Mouse (Mus musculus) limb, embryonic 12.5 days (tissue): ENCODE results near the gene Ddx31. TPM values are rescaled to one million over a fixed set of nuclear protein-coding genes. Genes with fewer than 3 reads are reported as not detected.
A peak's percentile ranks its signal among the peaks of the same experiment; 100 is the strongest.

Experiments
- ATAC-seq: fragments of 200-750 bp; cut with Nextera tagmentation; 2 replicates; pipeline ENCODE4 v1.8.0; 2017; ENCODE audit warnings: low read depth, moderate TSS enrichment; ENCODE audit not compliant: insufficient number of reproducible peaks, insufficient read depth, low FRiP score, low TSS enrichment
- H3K27ac ChIP-seq: fragments of 300-500 bp; sonication (generic); 2 replicates; pipeline ENCODE4 v1.5.1; 2016; ENCODE audit warnings: mild to moderate bottlenecking, moderate library complexity
- H3K27me3 ChIP-seq: fragments of 300-500 bp; sonication (generic); 2 replicates; pipeline ENCODE4 v1.6.1; 2016; ENCODE audit warnings: mild to moderate bottlenecking, moderate library complexity
- H3K36me3 ChIP-seq: fragments of 300-500 bp; sonication (generic); 2 replicates; pipeline ENCODE4 v1.6.1; 2016; ENCODE audit warnings: mild to moderate bottlenecking, moderate library complexity
- H3K4me1 ChIP-seq: fragments of 300-500 bp; sonication (generic); replicated peaks from 2 replicates; pipeline ENCODE4 v1.6.1; 2016
- H3K4me2 ChIP-seq: fragments of 300-500 bp; sonication (generic); 2 replicates; pipeline ENCODE4 v1.6.1; 2016; ENCODE audit warnings: mild to moderate bottlenecking, moderate library complexity
- H3K4me3 ChIP-seq: fragments of 300-500 bp; sonication (generic); replicated peaks from 2 replicates; pipeline ENCODE4 v1.5.1; 2016; ENCODE audit warnings: mild to moderate bottlenecking
- H3K9ac ChIP-seq: fragments of 300-500 bp; sonication (generic); replicated peaks from 2 replicates; pipeline ENCODE4 v1.6.1; 2016; ENCODE audit warnings: mild to moderate bottlenecking, moderate library complexity
- H3K9me3 ChIP-seq: fragments of 300-500 bp; sonication (generic); 2 replicates; pipeline ENCODE4 v1.6.1; 2016; ENCODE audit warnings: mild to moderate bottlenecking, moderate library complexity
- WGBS: fragments of 180-500 bp; shearing (Covaris S2); methylation state at CpG from one replicate; pipeline ENCODE4 v1.1.7; 2016; 5-methylcytosine and 5-hydroxymethylcytosine counted together
- polyA plus RNA-seq: library from polyadenylated mRNA; unstranded; fragments of >200 nt; fragmentation: Nextera tagmentation; extraction: Ambion mirVana; gene quantifications from 2 replicates; pipeline ENCODE4 v1.2.1, GENCODE M21; 2016

The Ddx31 gene
- polyA plus RNA-seq, 1 experiment from 2014 or later, result 18.5 TPM

DNA sequence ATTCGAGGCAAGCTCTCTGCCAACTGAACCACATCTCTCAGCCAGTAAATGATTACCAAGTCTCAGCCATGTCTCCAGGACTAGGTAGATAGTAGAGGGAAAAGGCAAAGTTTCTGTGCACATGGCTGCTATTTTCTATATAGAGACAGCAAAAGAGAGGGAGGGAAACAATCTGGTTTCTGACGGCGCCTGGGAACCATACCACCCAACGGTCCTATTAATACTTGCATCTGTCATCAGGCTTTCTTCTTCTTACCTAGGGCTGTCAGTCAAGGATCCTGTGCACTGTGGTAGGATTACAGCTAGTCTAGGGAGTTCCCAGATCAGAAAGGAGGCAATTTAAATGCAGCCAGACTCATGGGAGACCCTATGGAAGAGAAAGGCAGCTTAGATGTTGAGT, 21.3 kb upstream of the Ddx31 start:
- no peak overlapping the region for H3K4me2 ChIP-seq
- H3K9me3 ChIP-seq, result no peaks in the 10 kb centered on the region
- ATAC-seq, result no peak
- no peaks in the 10 kb centered on the region for H3K4me1 ChIP-seq
- peaks cover 4% of the 10 kb centered on the region; the same call in 1 of the 2 replicates for H3K27me3 ChIP-seq
- peaks cover 18% of the 10 kb centered on the region for H3K36me3 ChIP-seq
- H3K4me3 ChIP-seq, result no peak overlapping the region
- no peak overlapping the region for H3K27ac ChIP-seq
- no peak overlapping the region for H3K9ac ChIP-seq
- 81% methylated on average over 4 of the region's 4 CpGs for WGBS

DNA sequence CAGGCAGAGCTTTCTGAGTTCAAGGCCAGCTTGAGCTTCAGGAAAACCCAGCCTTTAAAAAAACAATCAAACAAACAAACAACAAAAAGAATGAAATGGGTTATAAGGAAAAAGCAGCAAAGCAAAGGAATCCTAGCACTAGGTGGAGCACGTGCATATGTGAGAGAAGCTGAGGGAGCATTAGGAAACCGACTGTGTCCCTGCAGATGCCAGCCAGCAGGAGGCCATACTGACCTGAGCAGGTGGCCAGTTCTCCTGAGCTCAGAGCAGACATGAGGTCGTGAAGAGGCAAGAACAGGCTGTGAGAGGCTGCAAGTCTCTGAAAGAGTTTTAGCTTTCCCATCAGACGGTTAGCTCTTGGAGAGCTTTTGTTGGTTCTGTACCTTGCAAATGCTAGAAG, 10.9 kb upstream of the Ddx31 start:
- no peaks in the 10 kb centered on the region for H3K27me3 ChIP-seq
- H3K4me3 ChIP-seq, result no peak overlapping the region
- H3K4me2 ChIP-seq, result no peak overlapping the region
- ATAC-seq, result no peak
- no peaks in the 10 kb centered on the region for H3K9me3 ChIP-seq
- 40% methylated on average over 4 of the region's 4 CpGs for WGBS
- no peak overlapping the region for H3K9ac ChIP-seq
- H3K36me3 ChIP-seq, result peaks cover 98% of the 10 kb centered on the region
- no peaks in the 10 kb centered on the region for H3K4me1 ChIP-seq
- H3K27ac ChIP-seq, result no peak overlapping the region

DNA sequence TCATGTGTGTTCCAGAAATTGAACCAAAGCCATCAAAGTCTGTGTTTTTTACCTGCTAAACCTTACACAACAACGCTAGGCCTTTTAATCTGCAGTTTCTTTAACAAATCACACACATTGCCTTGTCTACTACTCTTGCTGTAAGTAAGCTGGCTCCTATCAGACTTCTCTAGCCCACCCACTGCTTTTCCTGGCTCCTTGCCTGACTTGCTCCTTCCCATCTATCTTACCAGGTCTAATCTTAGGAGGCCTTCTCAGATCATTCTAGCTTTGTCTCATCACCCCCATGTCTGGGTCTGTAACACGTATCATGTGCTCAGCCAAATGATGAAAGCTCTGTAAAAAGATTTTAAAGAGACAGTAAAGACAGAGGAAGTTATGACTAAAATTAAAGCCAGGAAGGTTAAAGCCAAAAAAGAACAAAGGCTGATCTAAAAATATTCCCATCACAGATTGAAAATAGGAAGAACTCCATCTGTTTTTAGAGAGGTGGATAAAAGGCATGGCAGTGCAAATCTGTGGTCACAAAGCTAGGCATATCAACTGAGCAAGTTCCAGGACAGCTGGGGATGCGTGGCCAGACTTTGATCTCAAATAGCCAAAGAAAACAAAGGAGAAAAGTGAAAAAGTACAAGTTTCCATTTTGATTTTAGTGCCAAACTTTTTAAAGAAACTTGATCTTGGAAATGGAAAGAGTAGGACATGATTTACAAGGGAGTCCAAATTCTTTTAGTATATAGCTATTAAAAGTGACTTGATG, 3.8 kb upstream of the Ddx31 start:
- H3K4me1 ChIP-seq, result peaks cover 22% of the 10 kb centered on the region
- H3K36me3 ChIP-seq, result peaks cover 46% of the 10 kb centered on the region
- 81% methylated on average over 3 of the region's 3 CpGs for WGBS
- H3K4me2 ChIP-seq, result no peak overlapping the region
- H3K9me3 ChIP-seq, result no peaks in the 10 kb centered on the region
- no peak overlapping the region for H3K9ac ChIP-seq
- no peak overlapping the region for H3K4me3 ChIP-seq
- H3K27ac ChIP-seq, result no peak overlapping the region
- H3K27me3 ChIP-seq, result no peaks in the 10 kb centered on the region
- no peak for ATAC-seq

DNA sequence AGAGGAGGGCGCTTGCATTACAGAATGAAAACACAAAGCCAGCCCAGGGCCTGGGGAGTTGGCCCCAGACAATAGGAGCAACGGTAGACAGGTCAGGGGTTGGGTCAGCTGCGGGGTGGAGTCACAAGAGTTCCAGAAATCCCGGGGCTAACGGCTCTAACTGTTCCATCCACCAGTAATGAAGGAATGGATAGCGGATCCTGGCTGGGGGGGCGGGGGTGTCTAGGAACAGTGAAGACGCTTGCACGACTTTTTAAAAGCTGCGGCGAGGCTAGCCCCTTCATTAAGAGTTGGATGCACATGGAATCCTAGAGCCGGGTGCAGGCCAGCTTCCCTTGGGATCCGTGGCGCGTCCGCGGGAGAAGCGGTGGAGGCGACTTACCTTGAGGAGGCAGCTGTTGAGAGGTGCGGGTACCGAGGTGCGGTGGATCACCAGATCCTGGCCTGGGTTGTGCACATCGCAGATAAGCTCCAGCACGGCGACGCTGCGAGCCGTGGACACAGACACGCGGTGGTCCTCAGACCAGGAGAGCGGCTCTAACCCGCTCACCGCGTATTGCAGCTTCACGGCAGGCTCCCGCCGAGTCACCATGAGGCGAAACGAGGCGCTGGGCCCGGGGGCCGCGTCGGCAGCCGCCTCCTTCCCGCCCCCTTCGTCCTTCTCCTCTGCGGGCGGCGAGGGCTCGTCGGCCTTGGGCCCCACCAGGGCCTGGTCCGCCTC, 545 bp upstream of the Ddx31 start:
- Histone ChIP-seq H3K4me2 (peak overlapping the region; percentile 93), H3K4me1 (peaks cover 32% of the 10 kb centered on the region), H3K9me3 (no peaks in the 10 kb centered on the region), H3K27me3 (no peaks in the 10 kb centered on the region), H3K4me3 (peak overlapping the region; percentile 95), H3K27ac (peak overlapping the region; percentile 86), H3K36me3 (peaks cover 14% of the 10 kb centered on the region), H3K9ac (peak overlapping the region; percentile 89)
- peak; percentile 46; the same call in 1 of the 2 replicates for ATAC-seq
- WGBS, result under 1% methylated on average over 53 of the region's 53 CpGs

DNA sequence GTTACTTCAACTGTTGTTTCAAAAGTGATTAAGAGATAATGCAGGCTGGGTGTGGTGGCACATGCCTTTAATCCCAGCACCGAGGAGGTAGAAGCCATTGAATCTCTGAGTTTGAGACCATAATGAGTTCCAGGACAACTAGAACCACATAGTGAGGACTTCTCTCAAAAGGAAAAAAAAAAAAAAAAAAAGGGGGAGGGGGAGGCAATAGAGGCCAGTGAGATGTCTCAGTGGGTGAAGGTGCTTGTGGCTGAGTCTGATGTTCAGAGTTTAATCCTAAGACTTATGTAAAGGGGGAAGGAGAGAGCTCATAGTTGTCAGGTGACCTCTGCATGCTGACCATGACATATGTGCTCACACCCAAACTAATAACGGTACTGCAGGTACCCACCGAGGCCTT, 1.8 kb downstream of the Ddx31 start:
- no peaks in the 10 kb centered on the region for H3K27me3 ChIP-seq
- no peak for ATAC-seq
- 75% methylated on average over 3 of the region's 3 CpGs for WGBS
- H3K4me2 ChIP-seq, result peak overlapping the region; percentile 93; the same call in 1 of the 2 replicates
- no peak overlapping the region for H3K4me3 ChIP-seq
- no peak overlapping the region for H3K9ac ChIP-seq
- H3K27ac ChIP-seq, result no peak overlapping the region
- H3K4me1 ChIP-seq, result peaks cover 32% of the 10 kb centered on the region
- no peaks in the 10 kb centered on the region for H3K9me3 ChIP-seq
- peaks cover 23% of the 10 kb centered on the region for H3K36me3 ChIP-seq

DNA sequence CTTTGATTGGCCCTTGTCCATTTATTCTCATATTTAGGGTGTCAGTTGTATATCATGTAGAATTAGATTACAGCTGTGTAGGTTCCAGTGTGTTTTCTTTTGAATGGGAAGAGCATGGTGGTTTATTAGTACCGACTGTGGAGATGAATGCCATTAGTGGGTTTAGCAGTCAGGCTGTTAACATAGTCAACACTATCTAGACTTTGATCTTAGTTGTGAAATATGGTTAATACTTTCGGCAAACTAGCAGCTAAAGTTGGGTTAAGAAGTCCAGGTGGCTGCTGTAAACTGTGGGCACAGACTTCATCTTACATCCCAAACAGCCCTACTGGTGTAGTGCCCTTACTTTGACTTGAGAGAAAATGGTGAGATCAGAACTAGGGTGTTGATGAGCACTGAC, 8.7 kb downstream of the Ddx31 start:
- 89% methylated on average over 2 of the region's 2 CpGs for WGBS
- H3K36me3 ChIP-seq, result peaks cover 78% of the 10 kb centered on the region

DNA sequence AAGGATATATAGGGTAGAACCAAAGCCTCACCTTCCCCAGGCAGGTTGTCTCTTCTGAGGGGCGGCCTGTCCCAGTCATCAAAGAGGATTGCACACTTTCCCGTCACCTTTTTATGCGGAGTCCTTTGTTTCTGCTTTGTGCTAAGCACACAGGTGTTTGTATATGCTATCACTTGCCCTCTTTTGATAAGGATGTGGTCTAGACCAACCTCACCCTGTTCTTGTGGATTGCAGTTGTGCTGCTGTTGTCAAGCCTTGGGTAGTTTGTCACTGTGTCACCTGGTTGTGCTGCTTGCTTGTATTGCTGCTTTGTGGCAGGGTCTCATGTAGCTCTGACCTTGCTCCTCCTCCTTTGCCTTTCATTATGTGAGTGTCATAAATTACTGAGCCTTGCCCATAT, 12.4 kb downstream of the Ddx31 start:
- 95% methylated on average over 3 of the region's 3 CpGs for WGBS
- Histone ChIP-seq H3K27ac (no peak overlapping the region), H3K9ac (no peak overlapping the region), H3K4me2 (no peak overlapping the region), H3K4me3 (no peak overlapping the region), H3K9me3 (no peaks in the 10 kb centered on the region), H3K4me1 (no peaks in the 10 kb centered on the region), H3K36me3 (peaks cover 73% of the 10 kb centered on the region), H3K27me3 (no peaks in the 10 kb centered on the region)
- no peak for ATAC-seq

More for the DNA sequence above, 8.7 kb downstream of the Ddx31 start:
- H3K4me1 ChIP-seq, result no peaks in the 10 kb centered on the region
- H3K27ac ChIP-seq, result no peak overlapping the region
- H3K9me3 ChIP-seq, result no peaks in the 10 kb centered on the region
- no peak overlapping the region for H3K4me3 ChIP-seq
- no peak overlapping the region for H3K4me2 ChIP-seq
- H3K9ac ChIP-seq, result no peak overlapping the region
- no peaks in the 10 kb centered on the region for H3K27me3 ChIP-seq
- no peak for ATAC-seq

DNA sequence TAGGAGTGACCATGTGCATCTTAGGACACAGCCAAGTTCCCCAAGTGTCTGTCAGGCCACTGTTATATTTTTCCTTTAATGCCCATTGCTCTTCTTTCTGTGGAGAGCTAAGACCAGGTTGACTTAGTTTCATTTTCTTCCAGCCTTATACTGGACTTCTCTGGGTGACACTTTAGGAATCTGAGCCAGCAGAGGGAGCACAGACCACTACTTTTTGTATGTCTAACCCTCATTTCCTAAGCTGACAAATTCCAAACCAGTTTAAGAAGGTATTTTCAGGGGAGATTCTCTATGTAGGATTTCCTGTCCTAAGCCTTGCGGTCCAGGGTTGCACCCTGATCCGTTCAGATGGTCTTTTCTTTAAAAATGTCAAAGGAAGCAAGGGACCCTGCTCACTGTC, 15.6 kb downstream of the Ddx31 start:
- WGBS, result 94% methylated on average over 2 of the region's 2 CpGs
- no peaks in the 10 kb centered on the region for H3K27me3 ChIP-seq
- no peak overlapping the region for H3K4me3 ChIP-seq
- H3K9ac ChIP-seq, result no peak overlapping the region
- no peak for ATAC-seq
- H3K27ac ChIP-seq, result no peak overlapping the region
- H3K36me3 ChIP-seq, result peaks cover 72% of the 10 kb centered on the region
- H3K4me1 ChIP-seq, result no peaks in the 10 kb centered on the region
- no peak overlapping the region for H3K4me2 ChIP-seq
- no peaks in the 10 kb centered on the region for H3K9me3 ChIP-seq

DNA sequence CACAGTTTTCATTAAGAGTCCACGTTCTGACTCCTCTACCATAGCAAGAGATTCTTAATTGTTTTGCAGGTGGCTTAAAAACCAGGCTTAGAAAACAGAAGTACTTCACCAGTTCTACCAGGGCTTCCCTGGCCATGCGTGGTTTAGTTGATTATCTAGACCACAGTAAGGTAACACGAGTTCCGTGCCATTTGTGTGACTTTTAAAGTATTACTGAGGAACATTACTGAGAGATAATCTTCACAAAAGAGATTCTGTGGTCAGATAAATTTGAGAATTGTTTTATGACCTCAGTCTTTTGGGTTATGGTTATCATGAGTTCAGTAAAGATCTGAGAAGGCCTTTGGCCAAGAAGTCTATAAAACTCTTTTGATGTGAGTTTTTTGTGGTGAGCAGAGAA, 19.1 kb downstream of the Ddx31 start:
- Histone ChIP-seq H3K4me2 (no peak overlapping the region), H3K9me3 (no peaks in the 10 kb centered on the region), H3K4me1 (no peaks in the 10 kb centered on the region), H3K4me3 (no peak overlapping the region), H3K9ac (no peak overlapping the region), H3K27ac (no peak overlapping the region), H3K36me3 (peaks cover 82% of the 10 kb centered on the region), H3K27me3 (no peaks in the 10 kb centered on the region)
- no peak for ATAC-seq
- 92% methylated on average over 4 of the region's 4 CpGs for WGBS

DNA sequence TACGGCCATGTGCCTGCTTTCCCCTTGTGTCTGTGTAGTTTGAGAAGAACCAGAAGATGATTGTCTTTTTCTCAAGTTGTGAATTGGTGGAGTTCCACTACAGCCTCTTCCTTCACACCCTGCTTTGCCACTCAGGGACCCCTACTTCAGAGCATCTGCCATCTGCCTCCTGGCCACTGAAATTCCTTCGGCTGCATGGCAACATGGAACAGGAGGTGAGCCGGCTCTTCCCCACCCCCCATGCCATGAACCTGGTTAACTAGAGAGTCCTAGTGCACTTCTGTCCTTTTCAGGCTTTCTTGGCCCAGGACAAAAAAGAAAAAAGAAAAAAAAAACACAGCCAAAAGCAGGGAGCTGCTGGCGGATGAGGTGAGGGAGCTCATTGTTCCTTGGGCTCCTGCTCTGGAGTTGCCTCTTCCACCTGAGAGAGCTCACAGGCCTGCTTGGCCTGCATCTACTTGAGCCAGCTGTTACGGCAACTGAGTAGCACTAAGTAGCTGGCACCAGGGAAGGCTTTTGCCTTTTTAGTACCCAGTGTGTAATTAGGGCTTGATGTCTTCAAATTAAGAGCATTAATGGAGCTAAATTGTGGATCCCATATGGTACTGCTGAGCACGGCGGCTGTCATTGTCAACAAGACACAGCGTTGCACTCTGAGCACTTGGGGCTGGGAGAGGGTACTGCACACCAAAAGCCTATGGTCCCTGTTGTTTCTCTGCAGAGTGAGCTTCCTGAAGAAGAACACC, 20.6 kb downstream of the Ddx31 start:
- WGBS, result 93% methylated on average over 8 of the region's 8 CpGs
- ATAC-seq, result no peak
- peaks cover 89% of the 10 kb centered on the region for H3K36me3 ChIP-seq

DNA sequence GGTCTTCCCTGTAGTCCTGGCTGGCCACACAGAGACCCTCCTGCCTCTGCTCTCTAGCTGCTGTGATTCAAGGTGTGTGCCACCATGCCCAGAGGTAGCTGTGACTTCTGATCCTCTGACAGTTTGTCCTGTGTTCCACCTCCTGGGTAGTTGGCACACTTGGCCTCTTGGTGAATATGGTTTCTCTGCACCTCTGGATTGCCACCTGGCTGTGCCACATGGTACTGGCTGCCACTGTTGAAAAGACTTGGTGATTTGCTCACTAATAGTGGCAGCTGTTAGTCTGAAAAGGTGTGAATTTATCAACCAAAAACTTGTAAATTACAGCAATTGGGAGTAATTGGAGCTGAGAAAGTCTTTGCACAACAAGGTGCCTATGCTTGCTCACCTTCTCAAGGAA, 23.7 kb downstream of the Ddx31 start:
- no peaks in the 10 kb centered on the region for H3K4me1 ChIP-seq
- H3K36me3 ChIP-seq, result peaks cover 93% of the 10 kb centered on the region

More for the DNA sequence above, 20.6 kb downstream of the Ddx31 start:
- Histone ChIP-seq H3K4me1 (no peaks in the 10 kb centered on the region), H3K9ac (no peak overlapping the region), H3K9me3 (no peaks in the 10 kb centered on the region), H3K4me2 (no peak overlapping the region), H3K27me3 (no peaks in the 10 kb centered on the region), H3K4me3 (no peak overlapping the region), H3K27ac (no peak overlapping the region)

More for the DNA sequence above, 23.7 kb downstream of the Ddx31 start:
- Histone ChIP-seq H3K9me3 (no peaks in the 10 kb centered on the region), H3K27ac (no peak overlapping the region), H3K4me2 (no peak overlapping the region), H3K9ac (no peak overlapping the region), H3K4me3 (no peak overlapping the region), H3K27me3 (no peaks in the 10 kb centered on the region)
- ATAC-seq, result no peak
